Mouse (Mus musculus) heart, embryonic 11.5 days (tissue): Measurements from ENCODE around the gene Nav2. TPM values are rescaled to one million over a fixed set of nuclear protein-coding genes. Genes with fewer than 3 reads are reported as not detected.

Experiments used
- ATAC-seq: fragments of 200-750 bp; cut with Nextera tagmentation; replicated peaks from 2 replicates; pipeline ENCODE4 v1.8.0; 2017; ENCODE audit warnings: moderate library complexity; ENCODE audit not compliant: insufficient number of reproducible peaks, low FRiP score, low TSS enrichment
- H3K27ac ChIP-seq: fragments of 300-500 bp; sonication (generic); 2 replicates; pipeline ENCODE4 v1.5.1; 2014; ENCODE audit warnings: mild to moderate bottlenecking, low read depth, low read length
- H3K27me3 ChIP-seq: fragments of 300-500 bp; sonication (generic); 2 replicates; pipeline ENCODE4 v1.6.1; 2014; ENCODE audit warnings: mild to moderate bottlenecking, low read length, mixed read lengths; ENCODE audit not compliant: control insufficient read depth, insufficient read depth
- H3K36me3 ChIP-seq: fragments of 300-500 bp; sonication (generic); 2 replicates; pipeline ENCODE4 v1.6.1; 2014; ENCODE audit warnings: mild to moderate bottlenecking, low read length, moderate library complexity, mixed read lengths; ENCODE audit not compliant: control insufficient read depth, insufficient read depth
- H3K4me1 ChIP-seq: fragments of 300-500 bp; sonication (generic); 2 replicates; pipeline ENCODE4 v1.6.1; 2014; ENCODE audit warnings: low read length; ENCODE audit not compliant: control insufficient read depth, insufficient read depth
- H3K4me2 ChIP-seq: fragments of 300-500 bp; sonication (generic); 2 replicates; pipeline ENCODE4 v1.6.1; 2014; ENCODE audit warnings: mild to moderate bottlenecking, moderate library complexity
- H3K4me3 ChIP-seq: fragments of 300-500 bp; sonication (generic); 2 replicates; pipeline ENCODE4 v1.5.1; 2014; ENCODE audit warnings: low read depth, low read length
- H3K9ac ChIP-seq: fragments of 300-500 bp; sonication (generic); 2 replicates; pipeline ENCODE4 v1.6.1; 2014; ENCODE audit warnings: mild to moderate bottlenecking, low read depth, low read length, moderate library complexity
- H3K9me3 ChIP-seq: fragments of 300-500 bp; sonication (generic); replicated peaks from 2 replicates; pipeline ENCODE4 v1.6.1; 2016; ENCODE audit warnings: low read length; ENCODE audit not compliant: control insufficient read depth
- WGBS: fragments of 180-500 bp; shearing (Covaris S2); extraction: QIAGEN DNeasy Blood & Tissue Kit; methylation state at CpG from one replicate; pipeline ENCODE4 v1.1.7; 2014; ENCODE audit not compliant: insufficient replicate concordance; 5-methylcytosine and 5-hydroxymethylcytosine counted together
- polyA plus RNA-seq: library from polyadenylated mRNA; unstranded; fragments of >200 nt; fragmentation: Nextera tagmentation; extraction: Ambion mirVana; gene quantifications from 2 replicates; pipeline ENCODE4 v1.2.1, GENCODE M21; 2014

Gene Nav2
- polyA plus RNA-seq, 1 experiment from 2014 or later, result 32.2 TPM

GRCm38 (mm10) chr7:48991911-48992552, 83.5 kb downstream of the Nav2 start:
- H3K9me3 ChIP-seq, result no peaks in the 10 kb centered on the region
- peak overlapping the region; percentile 17; the same call in 1 of the 2 replicates for H3K9ac ChIP-seq
- no peaks in the 10 kb centered on the region for H3K36me3 ChIP-seq
- H3K4me1 ChIP-seq, result peaks cover 18% of the 10 kb centered on the region
- ATAC-seq, result peak; percentile 79
- WGBS, result 16% methylated on average over 8 of the region's 8 CpGs
- H3K27me3 ChIP-seq, result no peaks in the 10 kb centered on the region
- no peak overlapping the region for H3K4me3 ChIP-seq
- peak overlapping the region; percentile 21 for H3K4me2 ChIP-seq
- peak overlapping the region; percentile 66 for H3K27ac ChIP-seq

- 27% methylated on average over 13 of the region's 13 CpGs for WGBS
- peak overlapping the region; percentile 16; the same call in 1 of the 2 replicates for H3K4me2 ChIP-seq
- H3K9ac ChIP-seq, result peak overlapping the region; percentile 50
- ATAC-seq, result no peak
- peaks cover 18% of the 10 kb centered on the region for H3K4me1 ChIP-seq
- H3K27ac ChIP-seq, result no peak overlapping the region
- H3K36me3 ChIP-seq, result no peaks in the 10 kb centered on the region
- no peak overlapping the region for H3K4me3 ChIP-seq
- H3K27me3 ChIP-seq, result no peaks in the 10 kb centered on the region
- no peaks in the 10 kb centered on the region for H3K9me3 ChIP-seq
Measured at GRCm38 (mm10) chr7:48995171-48995570, 86.7 kb downstream of the Nav2 start.

- no peaks in the 10 kb centered on the region for H3K36me3 ChIP-seq
- H3K4me2 ChIP-seq, result no peak overlapping the region
- H3K9me3 ChIP-seq, result no peaks in the 10 kb centered on the region
- H3K4me1 ChIP-seq, result peaks cover 18% of the 10 kb centered on the region
- peak overlapping the region; percentile 50 for H3K9ac ChIP-seq
- no peak for ATAC-seq
- WGBS, result 68% methylated on average over 8 of the region's 8 CpGs
- no peak overlapping the region for H3K27ac ChIP-seq
- no peaks in the 10 kb centered on the region for H3K27me3 ChIP-seq
- no peak overlapping the region for H3K4me3 ChIP-seq
Measured at GRCm38 (mm10) chr7:48995701-48996100, 87.2 kb downstream of the Nav2 start.

GRCm38 (mm10) chr7:48996829-48997228, 88.3 kb downstream of the Nav2 start:
- Histone ChIP-seq H3K4me2 (no peak overlapping the region), H3K9ac (no peak overlapping the region)
- WGBS, result 64% methylated on average over 5 of the region's 5 CpGs

GRCm38 (mm10) chr7:48998097-48998496, 89.6 kb downstream of the Nav2 start:
- 77% methylated on average over 8 of the region's 8 CpGs for WGBS
- no peak for ATAC-seq
- Histone ChIP-seq H3K9ac (no peak overlapping the region), H3K27me3 (no peaks in the 10 kb centered on the region), H3K4me2 (no peak overlapping the region), H3K27ac (no peak overlapping the region), H3K4me3 (no peak overlapping the region), H3K36me3 (no peaks in the 10 kb centered on the region), H3K9me3 (no peaks in the 10 kb centered on the region), H3K4me1 (peaks cover 12% of the 10 kb centered on the region; the same call in 1 of the 2 replicates)

More at GRCm38 (mm10) chr7:48996829-48997228, 88.3 kb downstream of the Nav2 start:
- Histone ChIP-seq H3K4me1 (peaks cover 16% of the 10 kb centered on the region), H3K9me3 (no peaks in the 10 kb centered on the region), H3K4me3 (no peak overlapping the region), H3K27ac (no peak overlapping the region), H3K27me3 (no peaks in the 10 kb centered on the region), H3K36me3 (no peaks in the 10 kb centered on the region)
- ATAC-seq, result no peak

- H3K27ac ChIP-seq, result no peak overlapping the region
- no peak for ATAC-seq
- no peak overlapping the region for H3K9ac ChIP-seq
- no peaks in the 10 kb centered on the region for H3K27me3 ChIP-seq
- H3K4me1 ChIP-seq, result peaks cover 12% of the 10 kb centered on the region; the same call in 1 of the 2 replicates
- H3K9me3 ChIP-seq, result no peaks in the 10 kb centered on the region
- no peak overlapping the region for H3K4me2 ChIP-seq
- H3K36me3 ChIP-seq, result no peaks in the 10 kb centered on the region
- 61% methylated on average over 10 of the region's 10 CpGs for WGBS
- no peak overlapping the region for H3K4me3 ChIP-seq
Measured at GRCm38 (mm10) chr7:48998595-48998994, 90.1 kb downstream of the Nav2 start.

GRCm38 (mm10) chr7:49000816-49001215, 92.3 kb downstream of the Nav2 start:
- H3K4me1 ChIP-seq, result peaks cover 7% of the 10 kb centered on the region; the same call in 1 of the 2 replicates
- H3K9me3 ChIP-seq, result no peaks in the 10 kb centered on the region
- 67% methylated on average over 3 of the region's 3 CpGs for WGBS
- no peak overlapping the region for H3K9ac ChIP-seq
- ATAC-seq, result no peak
- no peak overlapping the region for H3K4me3 ChIP-seq
- H3K27ac ChIP-seq, result no peak overlapping the region
- H3K27me3 ChIP-seq, result no peaks in the 10 kb centered on the region
- H3K36me3 ChIP-seq, result no peaks in the 10 kb centered on the region
- H3K4me2 ChIP-seq, result no peak overlapping the region

GRCm38 (mm10) chr7:49004402-49004801, 95.9 kb downstream of the Nav2 start:
- Histone ChIP-seq H3K4me3 (no peak overlapping the region), H3K36me3 (no peaks in the 10 kb centered on the region), H3K27ac (0 out of 2 replicates have a peak overlapping the region, but pooled peaks have one; percentile 1), H3K27me3 (no peaks in the 10 kb centered on the region), H3K4me2 (no peak overlapping the region), H3K4me1 (peaks cover 9% of the 10 kb centered on the region), H3K9ac (no peak overlapping the region), H3K9me3 (no peaks in the 10 kb centered on the region)
- WGBS, result 53% methylated on average over 5 of the region's 5 CpGs
- ATAC-seq, result no peak

GRCm38 (mm10) chr7:49006886-49007285, 98.4 kb downstream of the Nav2 start:
- 47% methylated on average over 7 of the region's 7 CpGs for WGBS
- no peak for ATAC-seq

More at GRCm38 (mm10) chr7:49006886-49007285, 98.4 kb downstream of the Nav2 start:
- peaks cover 9% of the 10 kb centered on the region for H3K4me1 ChIP-seq
- no peaks in the 10 kb centered on the region for H3K9me3 ChIP-seq
- no peak overlapping the region for H3K4me3 ChIP-seq
- H3K27me3 ChIP-seq, result no peaks in the 10 kb centered on the region
- no peak overlapping the region for H3K4me2 ChIP-seq
- no peak overlapping the region for H3K9ac ChIP-seq
- no peak overlapping the region for H3K27ac ChIP-seq
- no peaks in the 10 kb centered on the region for H3K36me3 ChIP-seq
